Mouse (Mus musculus) hindbrain, embryonic 14.5 days (tissue): ENCODE results near the gene Nmur1. TPM values are rescaled to one million over a fixed set of nuclear protein-coding genes. Genes with fewer than 3 reads are reported as not detected.

ENCODE experiments used
- ATAC-seq: fragments of 200-750 bp; cut with Nextera tagmentation; 2 replicates; pipeline ENCODE4 v1.8.0; 2017; ENCODE audit warnings: moderate number of reproducible peaks, mild to moderate bottlenecking, moderate TSS enrichment, moderate library complexity; ENCODE audit not compliant: low FRiP score
- DNase-seq: peaks from one replicate; pipeline ENCODE4 v3.0.0-alpha.2; 2015; ENCODE audit warnings: low spot score
- H3K27ac ChIP-seq: fragments of 300-500 bp; sonication (generic); 2 replicates; pipeline ENCODE4 v1.5.1; 2014; ENCODE audit warnings: mild to moderate bottlenecking, moderate library complexity
- H3K27me3 ChIP-seq: fragments of 300-500 bp; sonication (generic); 2 replicates; pipeline ENCODE4 v1.6.1; 2014; ENCODE audit warnings: mild to moderate bottlenecking, low read length, mixed read lengths; ENCODE audit not compliant: control insufficient read depth, insufficient read depth
- H3K36me3 ChIP-seq: fragments of 300-500 bp; sonication (generic); replicated peaks from 2 replicates; pipeline ENCODE4 v1.6.1; 2014; ENCODE audit not compliant: control insufficient read depth, insufficient read depth
- H3K4me1 ChIP-seq: fragments of 300-500 bp; sonication (generic); replicated peaks from 2 replicates; pipeline ENCODE4 v1.6.1; 2014; ENCODE audit warnings: antibody characterized with exemption, low read length, mixed read lengths; ENCODE audit not compliant: control insufficient read depth, insufficient read depth
- H3K4me2 ChIP-seq: fragments of 300-500 bp; sonication (generic); replicated peaks from 2 replicates; pipeline ENCODE4 v1.6.1; 2014; ENCODE audit warnings: mild to moderate bottlenecking, moderate library complexity
- H3K4me3 ChIP-seq: fragments of 300-500 bp; sonication (generic); replicated peaks from 2 replicates; pipeline ENCODE4 v1.5.1; 2014; ENCODE audit warnings: mild to moderate bottlenecking, low read length
- H3K9ac ChIP-seq: fragments of 300-500 bp; sonication (generic); 2 replicates; pipeline ENCODE4 v1.6.1; 2014
- H3K9me3 ChIP-seq: fragments of 300-500 bp; sonication (generic); 2 replicates; pipeline ENCODE4 v1.6.1; 2016; ENCODE audit warnings: low read length; ENCODE audit not compliant: control insufficient read depth
- WGBS: fragments of 180-500 bp; shearing (Covaris S2); extraction: QIAGEN DNeasy Blood & Tissue Kit; methylation state at CpG from one replicate; pipeline ENCODE4 v1.1.7; 2014; 5-methylcytosine and 5-hydroxymethylcytosine counted together
- polyA plus RNA-seq: library from polyadenylated mRNA; unstranded; fragments of >200 nt; fragmentation: Nextera tagmentation; extraction: Ambion mirVana; gene quantifications from 2 replicates; pipeline ENCODE4 v1.2.1, GENCODE M21; 2014

The Nmur1 gene
- polyA plus RNA-seq, 1 experiment from 2014 or later: not detected

- DNase-seq (no peak), ATAC-seq (no peak)
- Histone ChIP-seq H3K9me3 (no peaks in the 10 kb centered on the region), H3K4me3 (no peak overlapping the region), H3K36me3 (no peaks in the 10 kb centered on the region), H3K27me3 (no peaks in the 10 kb centered on the region), H3K9ac (no peak overlapping the region), H3K27ac (peak overlapping the region; percentile 38; the same call in 1 of the 2 replicates), H3K4me2 (no peak overlapping the region), H3K4me1 (peaks cover 14% of the 10 kb centered on the region)
- 74% methylated on average over 1 of the region's 1 CpGs for WGBS
Observed at GRCm38 (mm10) chr1:86424336-86424735, 1.7 kb downstream of the Nmur1 start.

- no peak overlapping the region for H3K4me2 ChIP-seq
- H3K27ac ChIP-seq: no peak overlapping the region; the same call in 1 of the 2 replicates
- no peaks in the 10 kb centered on the region for H3K9me3 ChIP-seq
- no peak overlapping the region for H3K9ac ChIP-seq
- H3K36me3 ChIP-seq: no peaks in the 10 kb centered on the region
- ATAC-seq (no peak), DNase-seq (no peak)
- WGBS: 80% methylated on average over 5 of the region's 5 CpGs
- H3K4me1 ChIP-seq: peaks cover 14% of the 10 kb centered on the region
- H3K27me3 ChIP-seq: no peaks in the 10 kb centered on the region
- no peak overlapping the region for H3K4me3 ChIP-seq
Observed at GRCm38 (mm10) chr1:86423879-86424278, 2.1 kb downstream of the Nmur1 start.

DNA sequence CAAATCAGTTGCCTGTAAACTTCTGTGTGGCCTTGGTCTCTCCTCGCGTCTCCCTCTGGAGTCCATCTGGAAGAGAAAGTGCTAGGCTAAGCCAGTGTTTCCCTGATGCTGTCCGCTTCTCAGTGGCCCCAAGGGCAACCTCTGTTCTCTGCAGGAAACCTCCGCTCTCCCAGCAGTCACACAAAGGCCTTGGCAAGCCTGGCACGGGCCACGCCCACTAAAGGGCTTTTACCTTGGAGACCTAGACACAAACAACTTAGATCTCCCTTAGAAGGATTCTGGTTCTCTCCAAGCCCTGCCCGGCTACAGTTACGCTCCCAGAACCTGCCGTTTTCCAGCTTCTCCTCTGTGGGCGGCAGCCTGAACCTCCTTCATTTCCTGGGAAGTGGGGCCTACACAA, 5.0 kb downstream of the Nmur1 start:
- H3K27me3 ChIP-seq: no peaks in the 10 kb centered on the region
- WGBS: 24% methylated on average over 10 of the region's 10 CpGs
- no peak overlapping the region for H3K4me2 ChIP-seq
- H3K4me3 ChIP-seq: no peak overlapping the region
- H3K4me1 ChIP-seq: peaks cover 14% of the 10 kb centered on the region
- no peaks in the 10 kb centered on the region for H3K9me3 ChIP-seq
- no peak overlapping the region for H3K9ac ChIP-seq
- H3K27ac ChIP-seq: peak overlapping the region; percentile 53
- DNase-seq: no peak
- no peaks in the 10 kb centered on the region for H3K36me3 ChIP-seq
- ATAC-seq: no peak

GRCm38 (mm10) chr1:86416321-86416720, 9.7 kb downstream of the Nmur1 start:
- peaks cover 5% of the 10 kb centered on the region for H3K4me1 ChIP-seq
- no peak overlapping the region for H3K9ac ChIP-seq
- H3K4me3 ChIP-seq: no peak overlapping the region
- WGBS: 67% methylated on average over 6 of the region's 6 CpGs
- no peaks in the 10 kb centered on the region for H3K9me3 ChIP-seq
- ATAC-seq: no peak
- H3K36me3 ChIP-seq: no peaks in the 10 kb centered on the region
- peak; percentile 35 for DNase-seq
- no peaks in the 10 kb centered on the region for H3K27me3 ChIP-seq
- H3K27ac ChIP-seq: no peak overlapping the region
- H3K4me2 ChIP-seq: no peak overlapping the region

GRCm38 (mm10) chr1:86415612-86416184, 10.3 kb downstream of the Nmur1 start:
- no peaks in the 10 kb centered on the region for H3K27me3 ChIP-seq
- H3K27ac ChIP-seq: no peak overlapping the region
- ATAC-seq (no peak), DNase-seq (no peak)
- no peak overlapping the region for H3K4me3 ChIP-seq
- no peaks in the 10 kb centered on the region for H3K36me3 ChIP-seq
- WGBS: 70% methylated on average over 7 of the region's 7 CpGs
- H3K9me3 ChIP-seq: no peaks in the 10 kb centered on the region
- no peak overlapping the region for H3K4me2 ChIP-seq
- H3K4me1 ChIP-seq: no peaks in the 10 kb centered on the region
- no peak overlapping the region for H3K9ac ChIP-seq

GRCm38 (mm10) chr1:86415144-86415543, 10.9 kb downstream of the Nmur1 start:
- H3K27me3 ChIP-seq: no peaks in the 10 kb centered on the region
- H3K4me1 ChIP-seq: no peaks in the 10 kb centered on the region
- no peak overlapping the region for H3K9ac ChIP-seq
- H3K4me3 ChIP-seq: no peak overlapping the region
- no peak for DNase-seq
- no peak overlapping the region for H3K27ac ChIP-seq
- no peak overlapping the region for H3K4me2 ChIP-seq
- ATAC-seq: no peak
- 84% methylated on average over 2 of the region's 2 CpGs for WGBS
- no peaks in the 10 kb centered on the region for H3K9me3 ChIP-seq
- H3K36me3 ChIP-seq: no peaks in the 10 kb centered on the region

GRCm38 (mm10) chr1:86414715-86415114, 11.3 kb downstream of the Nmur1 start:
- WGBS: 93% methylated on average over 5 of the region's 5 CpGs
- no peak for ATAC-seq

GRCm38 (mm10) chr1:86409476-86409875, 16.6 kb downstream of the Nmur1 start:
- no peak for DNase-seq
- no peaks in the 10 kb centered on the region for H3K4me1 ChIP-seq
- H3K36me3 ChIP-seq: no peaks in the 10 kb centered on the region
- H3K9ac ChIP-seq: no peak overlapping the region
- no peak overlapping the region for H3K4me2 ChIP-seq
- H3K27ac ChIP-seq: no peak overlapping the region
- ATAC-seq: no peak
- H3K9me3 ChIP-seq: no peaks in the 10 kb centered on the region
- no peak overlapping the region for H3K4me3 ChIP-seq
- no peaks in the 10 kb centered on the region for H3K27me3 ChIP-seq
- WGBS: 93% methylated on average over 2 of the region's 2 CpGs

More at GRCm38 (mm10) chr1:86414715-86415114, 11.3 kb downstream of the Nmur1 start:
- no peaks in the 10 kb centered on the region for H3K27me3 ChIP-seq
- no peak for DNase-seq
- no peak overlapping the region for H3K27ac ChIP-seq
- H3K36me3 ChIP-seq: no peaks in the 10 kb centered on the region
- no peak overlapping the region for H3K4me2 ChIP-seq
- no peaks in the 10 kb centered on the region for H3K4me1 ChIP-seq
- no peaks in the 10 kb centered on the region for H3K9me3 ChIP-seq
- H3K4me3 ChIP-seq: no peak overlapping the region
- no peak overlapping the region for H3K9ac ChIP-seq

DNA sequence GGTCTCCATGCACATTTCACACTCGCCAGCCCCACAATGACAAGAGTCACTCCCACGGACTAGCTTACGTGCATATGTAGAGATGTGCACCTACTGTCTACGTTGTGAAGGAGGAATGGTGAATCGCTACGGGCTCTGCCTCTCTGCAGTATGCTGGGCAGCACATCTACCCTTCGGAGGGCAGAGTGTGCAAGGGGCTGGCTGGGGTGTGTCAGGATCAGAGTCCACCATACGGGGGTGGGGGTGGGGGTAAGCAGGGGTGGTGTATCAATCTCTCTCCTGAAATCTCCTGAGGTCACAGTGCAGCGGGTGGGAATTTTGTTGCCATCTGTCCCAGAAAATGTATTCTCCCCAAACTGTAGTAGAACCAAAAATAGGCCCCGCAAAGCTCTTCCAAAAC, 17.5 kb downstream of the Nmur1 start:
- H3K27ac ChIP-seq: no peak overlapping the region
- H3K4me3 ChIP-seq: no peak overlapping the region
- H3K9ac ChIP-seq: no peak overlapping the region
- H3K4me1 ChIP-seq: no peaks in the 10 kb centered on the region
- H3K27me3 ChIP-seq: no peaks in the 10 kb centered on the region
- no peaks in the 10 kb centered on the region for H3K9me3 ChIP-seq
- H3K4me2 ChIP-seq: no peak overlapping the region
- H3K36me3 ChIP-seq: no peaks in the 10 kb centered on the region
- no peak for ATAC-seq
- DNase-seq: no peak
- 70% methylated on average over 10 of the region's 10 CpGs for WGBS

- no peak overlapping the region for H3K4me2 ChIP-seq
- H3K27me3 ChIP-seq: no peaks in the 10 kb centered on the region
- no peak overlapping the region for H3K9ac ChIP-seq
- no peaks in the 10 kb centered on the region for H3K9me3 ChIP-seq
- no peak for ATAC-seq
- H3K4me1 ChIP-seq: no peaks in the 10 kb centered on the region
- no peak for DNase-seq
- no peak overlapping the region for H3K4me3 ChIP-seq
- H3K27ac ChIP-seq: no peak overlapping the region
- WGBS: 56% methylated on average over 8 of the region's 8 CpGs
- H3K36me3 ChIP-seq: no peaks in the 10 kb centered on the region
Observed at GRCm38 (mm10) chr1:86406914-86407313, 19.1 kb downstream of the Nmur1 start.
